Mouse (Mus musculus) liver, embryonic 14.5 days (tissue): Measurements from ENCODE around the gene Fas. TPM values are rescaled to one million over a fixed set of nuclear protein-coding genes. Genes with fewer than 3 reads are reported as not detected.

Experiments used
- ATAC-seq: fragments of 200-750 bp; cut with Nextera tagmentation; 2 replicates; pipeline ENCODE4 v1.8.0; 2017; ENCODE audit warnings: moderate number of reproducible peaks, mild to moderate bottlenecking, moderate library complexity; ENCODE audit not compliant: insufficient read depth
- DNase-seq, 3 experiments: peaks; one replicate each; pipeline ENCODE4 v3.0.0-alpha.2; 2012 to 2013; ENCODE audit warnings: low read depth in 3 of 3, low spot score in 3 of 3
- H3K27ac ChIP-seq: fragments of 300-500 bp; sonication (generic); 2 replicates; pipeline ENCODE4 v1.5.1; 2014; ENCODE audit warnings: moderate library complexity, mild to moderate bottlenecking, control low read depth, inconsistent platforms
- H3K27me3 ChIP-seq: fragments of 300-500 bp; sonication (generic); 2 replicates; pipeline ENCODE4 v1.6.1; 2014; ENCODE audit warnings: mild to moderate bottlenecking, low read length, moderate library complexity; ENCODE audit not compliant: control insufficient read depth, insufficient read depth
- H3K36me3 ChIP-seq: fragments of 300-500 bp; sonication (generic); replicated peaks from 2 replicates; pipeline ENCODE4 v1.6.1; 2014; ENCODE audit warnings: low read depth; ENCODE audit not compliant: control insufficient read depth, insufficient read depth
- H3K4me1 ChIP-seq, 2 experiments: fragments of 200-500 bp in 1 of 2; fragments of 300-500 bp in 1 of 2; sonication (generic) in 1 of 2; replicated peaks; 2 replicates each; pipeline ENCODE4 v1.6.1; 2012 to 2014; ENCODE audit warnings: antibody characterized with exemption in 1 of 2, inconsistent platforms in 1 of 2, low read length in 1 of 2; ENCODE audit not compliant: control insufficient read depth in 2 of 2, insufficient read depth in 2 of 2
- H3K4me2 ChIP-seq: fragments of 300-500 bp; sonication (generic); 2 replicates; pipeline ENCODE4 v1.6.1; 2014; ENCODE audit warnings: low read depth, mild to moderate bottlenecking, control low read depth, moderate library complexity
- H3K4me3 ChIP-seq, 2 experiments: fragments of 200-500 bp in 1 of 2; fragments of 300-500 bp in 1 of 2; sonication (generic) in 1 of 2; 2 replicates each; pipeline ENCODE4 v1.5.1; 2012 to 2014; ENCODE audit warnings: low read depth in 2 of 2, low read length in 2 of 2, mild to moderate bottlenecking in 2 of 2, control low read depth in 1 of 2, inconsistent platforms in 1 of 2, moderate library complexity in 1 of 2; ENCODE audit not compliant: insufficient read depth in 1 of 2
- H3K9ac ChIP-seq: fragments of 300-500 bp; sonication (generic); replicated peaks from 2 replicates; pipeline ENCODE4 v1.6.1; 2014; ENCODE audit warnings: mild to moderate bottlenecking, control low read depth, moderate library complexity
- H3K9me3 ChIP-seq: fragments of 300-500 bp; sonication (generic); 2 replicates; pipeline ENCODE4 v1.6.1; 2016; ENCODE audit warnings: low read length, mixed read lengths; ENCODE audit not compliant: control insufficient read depth
- CTCF ChIP-seq: IDR thresholded peaks from 2 replicates; pipeline ENCODE4 v1.5.1; 2016; ENCODE audit warnings: antibody characterized with exemption, low read depth, control low read depth
- EP300 ChIP-seq: IDR thresholded peaks from 2 replicates; pipeline ENCODE4 v1.6.1; 2016; ENCODE audit warnings: antibody characterized with exemption, low read depth
- WGBS: fragments of 180-500 bp; shearing (Covaris S2); extraction: QIAGEN DNeasy Blood & Tissue Kit; methylation state at CpG from one replicate; pipeline ENCODE4 v1.1.7; 2014; ENCODE audit not compliant: insufficient replicate concordance; 5-methylcytosine and 5-hydroxymethylcytosine counted together
- polyA plus RNA-seq, 2 experiments: library from polyadenylated mRNA; depleted of rRNA in 1 of 2; stranded (reverse) in 1 of 2; unstranded in 1 of 2; fragments of >200 nt; fragmentation: Nextera tagmentation in 1 of 2; extraction: Ambion mirVana in 1 of 2; gene quantifications; 2 replicates each; pipeline versions ENCODE4 v1.2.1 to v1.2.3; 2012 to 2014

Fas gene
- polyA plus RNA-seq, 2 experiments: 0.99 to 2.1 TPM

DNA sequence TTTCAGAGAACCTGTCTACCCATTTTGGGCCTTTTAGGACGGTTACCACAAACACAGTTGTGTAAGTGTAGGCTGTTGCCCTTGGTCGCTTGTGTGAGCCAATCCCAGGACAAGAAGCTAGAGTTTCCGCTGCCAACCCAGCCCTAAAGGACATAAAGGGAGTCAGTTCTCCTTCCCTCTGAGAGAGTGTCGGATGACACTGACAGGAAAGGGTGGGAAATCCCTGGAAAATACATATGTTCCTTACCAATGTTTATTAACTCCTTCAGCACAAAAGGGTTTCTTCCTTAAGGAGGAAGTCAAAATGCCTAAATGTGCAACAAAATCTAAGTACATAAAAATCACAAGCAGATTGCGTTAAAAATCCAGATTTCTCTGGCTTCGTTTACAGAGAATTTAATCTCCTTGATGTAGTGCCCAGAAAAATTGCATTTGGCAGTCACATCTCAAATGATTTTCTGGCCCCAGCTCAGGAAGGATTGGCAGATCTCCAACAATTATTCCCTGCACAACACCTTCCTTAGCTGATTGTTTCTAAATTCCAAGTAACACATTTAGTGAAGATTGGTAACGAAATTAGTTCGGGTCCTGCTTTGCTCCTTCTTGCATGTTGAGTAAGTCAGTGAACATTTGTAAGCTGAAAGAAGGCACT is 55.3 kb downstream of the Fas start:
- TF ChIP-seq CTCF (no peak), EP300 (no peak)
- no peaks in the 10 kb centered on the region for H3K27me3 ChIP-seq
- no peak overlapping the region for H3K27ac ChIP-seq
- DNase-seq (no peak), ATAC-seq (no peak)
- 51% methylated on average over 8 of the region's 8 CpGs for WGBS
- H3K4me2 ChIP-seq: no peak overlapping the region
- no peaks in the 10 kb centered on the region for H3K9me3 ChIP-seq
- no peak overlapping the region for H3K9ac ChIP-seq
- no peaks in the 10 kb centered on the region for H3K36me3 ChIP-seq
- H3K4me3 ChIP-seq: no peak overlapping the region
- no peaks in the 10 kb centered on the region for H3K4me1 ChIP-seq

DNA sequence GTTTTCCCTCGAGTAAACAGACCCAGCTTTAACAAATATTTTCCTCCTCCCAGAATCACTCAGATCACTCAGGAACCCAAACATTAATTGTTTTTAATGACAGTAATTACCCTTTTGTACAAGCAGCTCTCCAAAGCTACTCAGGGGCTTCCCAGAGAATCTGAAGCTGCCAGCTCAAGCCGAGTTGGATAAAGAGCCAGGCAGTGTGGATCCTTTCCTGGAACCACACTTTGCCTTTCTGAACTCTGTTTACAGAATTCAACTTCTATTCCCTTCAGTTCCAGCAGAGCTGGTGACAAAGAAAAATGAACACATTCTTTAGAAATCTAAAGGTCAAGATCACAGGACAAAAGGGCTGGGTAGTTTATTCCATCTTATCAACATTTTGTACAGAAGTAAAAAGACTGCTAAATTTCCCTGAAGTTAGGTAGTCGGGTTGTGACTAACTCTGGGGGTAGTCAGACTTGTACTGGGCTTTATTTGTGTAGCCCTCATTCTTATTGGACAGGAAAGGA is 62.9 kb downstream of the Fas start:
- H3K4me3 ChIP-seq: no peak overlapping the region
- DNase-seq (no peak), ATAC-seq (no peak)
- H3K9me3 ChIP-seq: no peaks in the 10 kb centered on the region
- no peaks in the 10 kb centered on the region for H3K4me1 ChIP-seq
- H3K4me2 ChIP-seq: no peak overlapping the region
- no peak overlapping the region for H3K27ac ChIP-seq
- WGBS: 34% methylated on average over 3 of the region's 3 CpGs
- no peak for TF ChIP-seq CTCF
- TF ChIP-seq EP300: no peak
- H3K36me3 ChIP-seq: no peaks in the 10 kb centered on the region
- no peaks in the 10 kb centered on the region for H3K27me3 ChIP-seq
- H3K9ac ChIP-seq: no peak overlapping the region

DNA sequence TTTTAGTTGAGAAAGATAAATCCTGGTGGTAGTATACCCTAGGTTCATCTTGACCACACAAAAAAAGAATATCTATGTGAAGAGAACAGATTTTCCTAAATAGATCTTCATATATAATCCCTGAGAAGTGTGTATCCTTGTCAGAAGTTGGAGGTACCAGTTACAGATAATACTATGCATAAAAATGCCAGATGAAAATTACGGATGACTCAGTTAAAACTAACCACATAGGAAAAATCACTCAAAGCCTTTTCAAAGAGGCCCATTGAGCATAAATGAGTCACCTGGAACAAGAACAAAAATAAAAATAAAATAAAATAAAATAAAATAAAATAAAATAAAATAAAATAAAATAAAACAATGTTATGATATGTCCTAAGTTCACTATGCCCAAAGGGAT is 72.2 kb downstream of the Fas start:
- 86% methylated on average over 1 of the region's 1 CpGs for WGBS
- ATAC-seq: no peak
- Histone ChIP-seq H3K4me3 (no peak overlapping the region), H3K9me3 (no peaks in the 10 kb centered on the region), H3K27ac (no peak overlapping the region), H3K4me1 (no peaks in the 10 kb centered on the region), H3K9ac (no peak overlapping the region), H3K27me3 (no peaks in the 10 kb centered on the region), H3K4me2 (no peak overlapping the region), H3K36me3 (no peaks in the 10 kb centered on the region)
- DNase-seq: no peak
- TF ChIP-seq CTCF (no peak), EP300 (no peak)

GRCm38 (mm10) chr19:34369551-34369950 is 79.1 kb downstream of the Fas start:
- Histone ChIP-seq H3K27ac (no peak overlapping the region), H3K9me3 (no peaks in the 10 kb centered on the region), H3K4me1 (no peaks in the 10 kb centered on the region), H3K4me2 (no peak overlapping the region), H3K4me3 (no peak overlapping the region), H3K36me3 (no peaks in the 10 kb centered on the region), H3K9ac (no peak overlapping the region), H3K27me3 (no peaks in the 10 kb centered on the region)
- DNase-seq (no peak), ATAC-seq (no peak)
- WGBS: 10% methylated on average over 1 of the region's 1 CpGs
- TF ChIP-seq CTCF (no peak), EP300 (no peak)

GRCm38 (mm10) chr19:34370397-34370796 is 79.9 kb downstream of the Fas start:
- DNase-seq: no peak

More at GRCm38 (mm10) chr19:34370397-34370796, 79.9 kb downstream of the Fas start:
- WGBS: 22% methylated on average over 3 of the region's 3 CpGs
- H3K4me1 ChIP-seq: no peaks in the 10 kb centered on the region
- no peak for ATAC-seq
- H3K36me3 ChIP-seq: no peaks in the 10 kb centered on the region
- H3K4me2 ChIP-seq: no peak overlapping the region
- no peaks in the 10 kb centered on the region for H3K27me3 ChIP-seq
- no peaks in the 10 kb centered on the region for H3K9me3 ChIP-seq
- no peak overlapping the region for H3K9ac ChIP-seq
- H3K4me3 ChIP-seq: no peak overlapping the region
- no peak for TF ChIP-seq CTCF
- TF ChIP-seq EP300: no peak
- H3K27ac ChIP-seq: no peak overlapping the region

Other genes starting within 250 kb of the Fas start
- gene Lipn, start 223.3 kb upstream of the Fas start, polyA plus RNA-seq (2012; rRNA removed): not detected in 2 replicates
- not detected in 2 replicates for gene Lipn, start 223.3 kb upstream of the Fas start, polyA plus RNA-seq (2014; fragmentation: Nextera tagmentation; extraction: Ambion mirVana)
- gene Lipm, start 189.7 kb upstream of the Fas start, polyA plus RNA-seq (2012; rRNA removed): 0.02 TPM in 1 of 2 replicates, not detected in the other
- not detected in 2 replicates for gene Lipm, start 189.7 kb upstream of the Fas start, polyA plus RNA-seq (2014; fragmentation: Nextera tagmentation; extraction: Ambion mirVana)
- 0.12 and 0.13 TPM in 2 replicates for gene Ankrd22, start 124.6 kb upstream of the Fas start, polyA plus RNA-seq (2012; rRNA removed)
- 0.09 and 0.22 TPM in 2 replicates for gene Ankrd22, start 124.6 kb upstream of the Fas start, polyA plus RNA-seq (2014; fragmentation: Nextera tagmentation; extraction: Ambion mirVana)
- 1.3 and 1.8 TPM in 2 replicates for gene Stambpl1, start 98.4 kb upstream of the Fas start, polyA plus RNA-seq (2012; rRNA removed)
- 2.4 and 2.8 TPM in 2 replicates for gene Stambpl1, start 98.4 kb upstream of the Fas start, polyA plus RNA-seq (2014; fragmentation: Nextera tagmentation; extraction: Ambion mirVana)
- 11.2 and 12.8 TPM in 2 replicates for gene Acta2, start 35.1 kb upstream of the Fas start, polyA plus RNA-seq (2012; rRNA removed)
- gene Acta2, start 35.1 kb upstream of the Fas start, polyA plus RNA-seq (2014; fragmentation: Nextera tagmentation; extraction: Ambion mirVana): 7.5 and 11.9 TPM in 2 replicates
- 0.15 and 0.29 TPM in 2 replicates for gene Ch25h, start 184.5 kb downstream of the Fas start, polyA plus RNA-seq (2012; rRNA removed)
- gene Ch25h, start 184.5 kb downstream of the Fas start, polyA plus RNA-seq (2014; fragmentation: Nextera tagmentation; extraction: Ambion mirVana): not detected in 2 replicates
- 19.3 and 22.7 TPM in 2 replicates for gene Lipa, start 236.8 kb downstream of the Fas start, polyA plus RNA-seq (2012; rRNA removed)
- 40.4 and 44.2 TPM in 2 replicates for gene Lipa, start 236.8 kb downstream of the Fas start, polyA plus RNA-seq (2014; fragmentation: Nextera tagmentation; extraction: Ambion mirVana)